Mouse (Mus musculus): ENCODE measurements around the gene Sec1. TPM values are rescaled to one million over a fixed set of nuclear protein-coding genes. Genes with fewer than 3 reads are reported as not detected.
A peak's percentile ranks its signal among the peaks of the same experiment; 100 is the strongest.

Gene Sec1
- polyA plus RNA-seq, 1 experiment = 0.41 TPM

DNA sequence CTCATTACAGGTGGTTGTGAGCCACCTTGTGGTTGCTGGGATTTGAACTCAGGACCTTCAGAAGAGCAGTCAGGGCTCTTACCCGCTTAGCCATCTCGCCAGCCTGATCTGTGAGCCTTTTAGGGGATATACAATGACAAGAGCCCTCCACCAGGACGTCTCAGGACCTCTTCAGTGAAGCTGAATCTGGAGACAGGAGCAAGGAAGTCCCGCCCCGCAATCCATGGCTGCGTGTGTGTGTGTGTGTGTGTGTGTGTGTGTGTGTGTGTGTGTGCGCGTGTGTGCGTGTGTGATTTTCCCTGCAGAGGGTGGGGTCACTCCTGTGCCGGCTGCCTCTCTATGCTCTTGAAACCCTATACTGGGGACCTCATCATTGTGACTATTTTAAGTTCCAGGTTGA, 45.6 kb upstream of the Sec1 start:
- H3K27me3 ChIP-seq (ENCODE audit: control insufficient read depth, insufficient read depth, insufficient read length) = no peaks in the 10 kb centered on the region
- no peaks in the 10 kb centered on the region for H3K79me2 ChIP-seq (ENCODE audit: control insufficient read depth, insufficient read depth)
- TF ChIP-seq MYOG (IDR thresholded peaks at IDR 0.05; ENCODE audit: control insufficient read depth in 1 of 3, insufficient read depth in 1 of 3, insufficient read length in 2 of 3, low read depth in 2 of 3) = no peak
- no peak for TF ChIP-seq USF1 (IDR thresholded peaks at IDR 0.05; ENCODE audit: low read depth)
- TF ChIP-seq E2F4 (IDR thresholded peaks at IDR 0.05; ENCODE audit: insufficient read depth) = no peak
- TF ChIP-seq TCF3 (IDR thresholded peaks at IDR 0.05; ENCODE audit: insufficient read length, low read depth) = no peak
- no peak for TF ChIP-seq MYOD1 (IDR thresholded peaks at IDR 0.05; ENCODE audit: control insufficient read depth in 1 of 3, insufficient read length in 2 of 3, low read depth in 2 of 3)
- no peak for TF ChIP-seq POLR2AphosphoS2 (IDR thresholded peaks at IDR 0.05; ENCODE audit: insufficient read length, low read depth)
- no peak for TF ChIP-seq SRF (IDR thresholded peaks at IDR 0.05; ENCODE audit: control insufficient read depth, insufficient read length, low read depth)
- TF ChIP-seq POLR2A (IDR thresholded peaks at IDR 0.05; ENCODE audit: insufficient read length, low read depth) = no peak
- TF ChIP-seq CEBPB (IDR thresholded peaks at IDR 0.05; ENCODE audit: insufficient read depth, poor library complexity, severe bottlenecking) = no peak
- no peak for TF ChIP-seq REST (IDR thresholded peaks at IDR 0.05; ENCODE audit: insufficient read depth, insufficient read length)
- TF ChIP-seq TCF12 (IDR thresholded peaks at IDR 0.05; ENCODE audit: insufficient read depth, poor library complexity, severe bottlenecking) = no peak
- TF ChIP-seq MAX (IDR thresholded peaks at IDR 0.05; ENCODE audit: low read depth) = no peak
- H3K4me2 ChIP-seq (ENCODE audit: low read depth) = no peak overlapping the region
- H3K4me3 ChIP-seq = no peak overlapping the region
- no peak overlapping the region for H3ac ChIP-seq (ENCODE audit: control insufficient read depth, insufficient read length)
- H3K36me3 ChIP-seq (ENCODE audit: control insufficient read depth, insufficient read depth) = no peaks in the 10 kb centered on the region

DNA sequence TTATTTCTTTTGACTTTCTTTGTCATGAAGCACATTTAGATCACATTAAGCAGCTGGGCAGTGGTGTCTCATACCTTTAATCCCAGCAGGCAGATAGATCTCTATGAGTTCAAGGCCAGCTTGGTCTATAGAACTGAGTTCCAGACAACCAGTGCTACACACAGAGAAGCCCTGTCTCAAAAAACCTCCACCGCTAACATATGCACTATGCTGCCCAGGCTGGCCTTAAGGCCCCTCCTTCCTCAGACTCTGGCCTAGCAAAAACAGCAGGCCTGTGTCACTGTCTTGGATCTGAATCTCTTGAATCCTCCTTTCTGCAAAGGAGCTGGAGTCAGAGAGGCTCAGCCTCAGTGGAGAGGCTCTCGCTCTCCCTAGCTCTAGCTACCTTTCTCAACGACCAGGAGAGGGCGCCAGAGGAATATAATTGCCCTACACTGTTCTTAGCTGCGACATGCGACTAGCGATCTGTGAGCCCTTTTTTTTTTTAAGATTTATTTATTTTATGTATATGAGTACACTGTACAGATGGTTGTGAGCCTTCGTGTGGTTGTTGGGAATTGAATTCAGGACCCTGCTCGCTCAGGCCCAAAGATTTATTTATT, 45.1 kb upstream of the Sec1 start:
- Histone ChIP-seq H3K36me3 (ENCODE audit: control insufficient read depth, insufficient read depth) (no peaks in the 10 kb centered on the region), H3K4me3 (no peak overlapping the region), H3K4me2 (ENCODE audit: low read depth) (no peak overlapping the region), H3ac (ENCODE audit: control insufficient read depth, insufficient read length) (no peak overlapping the region), H3K79me2 (ENCODE audit: control insufficient read depth, insufficient read depth) (no peaks in the 10 kb centered on the region), H3K27me3 (ENCODE audit: control insufficient read depth, insufficient read depth, insufficient read length) (no peaks in the 10 kb centered on the region)
- no peak for TF ChIP-seq MYOD1 (IDR thresholded peaks at IDR 0.05; ENCODE audit: control insufficient read depth in 1 of 3, insufficient read length in 2 of 3, low read depth in 2 of 3)
- no peak for TF ChIP-seq POLR2AphosphoS2 (IDR thresholded peaks at IDR 0.05; ENCODE audit: insufficient read length, low read depth)
- no peak for TF ChIP-seq USF1 (IDR thresholded peaks at IDR 0.05; ENCODE audit: low read depth)
- TF ChIP-seq SRF (IDR thresholded peaks at IDR 0.05; ENCODE audit: control insufficient read depth, insufficient read length, low read depth) = no peak
- no peak for TF ChIP-seq E2F4 (IDR thresholded peaks at IDR 0.05; ENCODE audit: insufficient read depth)
- TF ChIP-seq REST (IDR thresholded peaks at IDR 0.05; ENCODE audit: insufficient read depth, insufficient read length) = no peak
- no peak for TF ChIP-seq CEBPB (IDR thresholded peaks at IDR 0.05; ENCODE audit: insufficient read depth, poor library complexity, severe bottlenecking)
- TF ChIP-seq TCF3 (IDR thresholded peaks at IDR 0.05; ENCODE audit: insufficient read length, low read depth) = no peak
- no peak for TF ChIP-seq POLR2A (IDR thresholded peaks at IDR 0.05; ENCODE audit: insufficient read length, low read depth)
- TF ChIP-seq MAX (IDR thresholded peaks at IDR 0.05; ENCODE audit: low read depth) = no peak
- no peak for TF ChIP-seq TCF12 (IDR thresholded peaks at IDR 0.05; ENCODE audit: insufficient read depth, poor library complexity, severe bottlenecking)
- TF ChIP-seq MYOG (IDR thresholded peaks at IDR 0.05; ENCODE audit: control insufficient read depth in 1 of 3, insufficient read depth in 1 of 3, insufficient read length in 2 of 3, low read depth in 2 of 3) = no peak

- Histone ChIP-seq H3K4me2 (ENCODE audit: low read depth) (no peak overlapping the region), H3K27me3 (ENCODE audit: control insufficient read depth, insufficient read depth, insufficient read length) (no peaks in the 10 kb centered on the region), H3K79me2 (ENCODE audit: control insufficient read depth, insufficient read depth) (no peaks in the 10 kb centered on the region), H3K36me3 (ENCODE audit: control insufficient read depth, insufficient read depth) (no peaks in the 10 kb centered on the region), H3K4me3 (no peak overlapping the region), H3ac (ENCODE audit: control insufficient read depth, insufficient read length) (no peak overlapping the region)
- TF ChIP-seq POLR2AphosphoS2 (IDR thresholded peaks at IDR 0.05; ENCODE audit: insufficient read length, low read depth) (no peak), TCF3 (IDR thresholded peaks at IDR 0.05; ENCODE audit: insufficient read length, low read depth) (no peak), CEBPB (IDR thresholded peaks at IDR 0.05; ENCODE audit: insufficient read depth, poor library complexity, severe bottlenecking) (no peak), TCF12 (IDR thresholded peaks at IDR 0.05; ENCODE audit: insufficient read depth, poor library complexity, severe bottlenecking) (no peak), MYOG (IDR thresholded peaks at IDR 0.05; ENCODE audit: control insufficient read depth in 1 of 3, insufficient read depth in 1 of 3, insufficient read length in 2 of 3, low read depth in 2 of 3) (no peak), MYOD1 (IDR thresholded peaks at IDR 0.05; ENCODE audit: control insufficient read depth in 1 of 3, insufficient read length in 2 of 3, low read depth in 2 of 3) (no peak), E2F4 (IDR thresholded peaks at IDR 0.05; ENCODE audit: insufficient read depth) (no peak), USF1 (IDR thresholded peaks at IDR 0.05; ENCODE audit: low read depth) (no peak), SRF (IDR thresholded peaks at IDR 0.05; ENCODE audit: control insufficient read depth, insufficient read length, low read depth) (no peak), MAX (IDR thresholded peaks at IDR 0.05; ENCODE audit: low read depth) (no peak), POLR2A (IDR thresholded peaks at IDR 0.05; ENCODE audit: insufficient read length, low read depth) (no peak), REST (IDR thresholded peaks at IDR 0.05; ENCODE audit: insufficient read depth, insufficient read length) (no peak)
These were observed 39.3 kb upstream of the Sec1 start for GRCm38 (mm10) chr7:45733477-45733876.

DNA sequence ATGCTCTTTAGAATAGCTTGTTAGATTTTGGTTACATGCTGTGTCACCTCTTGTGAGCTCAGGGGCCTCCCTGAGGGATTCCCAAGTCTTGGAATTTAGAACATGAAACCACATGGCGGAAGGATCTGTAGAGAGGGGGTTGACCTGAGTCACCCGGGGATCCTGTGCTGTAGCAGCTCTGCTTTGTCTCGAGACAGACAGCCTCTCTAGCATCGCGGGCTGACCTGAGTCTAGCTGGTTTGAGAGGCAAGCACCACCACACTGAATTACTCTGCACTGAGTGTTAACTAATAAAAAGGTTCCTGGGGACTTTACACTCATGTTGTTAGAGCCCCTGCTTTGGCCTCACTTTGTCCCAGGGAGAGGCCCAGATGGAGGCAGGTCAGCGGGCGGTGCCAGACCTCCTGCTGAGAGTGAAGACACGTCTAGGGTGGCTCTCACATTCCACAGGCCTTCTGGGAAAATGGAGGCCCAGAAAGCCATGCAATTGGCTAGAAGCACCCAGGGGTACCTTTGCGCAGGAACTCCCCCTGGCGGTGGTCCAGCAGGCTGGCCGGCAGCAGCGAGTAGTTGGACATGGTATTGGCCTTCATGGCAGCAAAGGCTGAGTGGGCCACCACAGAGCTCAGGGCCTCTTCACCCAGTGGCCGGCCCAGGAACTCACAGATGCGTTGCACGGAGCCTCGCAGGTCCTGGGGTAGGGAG, 36.7 kb upstream of the Sec1 start:
- Histone ChIP-seq H3K27me3 (ENCODE audit: control insufficient read depth, insufficient read depth, insufficient read length) (no peaks in the 10 kb centered on the region), H3K36me3 (ENCODE audit: control insufficient read depth, insufficient read depth) (no peaks in the 10 kb centered on the region), H3K79me2 (ENCODE audit: control insufficient read depth, insufficient read depth) (no peaks in the 10 kb centered on the region), H3K4me3 (no peak overlapping the region), H3K4me2 (ENCODE audit: low read depth) (no peak overlapping the region), H3ac (ENCODE audit: control insufficient read depth, insufficient read length) (no peak overlapping the region)
- TF ChIP-seq TCF3 (IDR thresholded peaks at IDR 0.05; ENCODE audit: insufficient read length, low read depth) (no peak), POLR2AphosphoS2 (IDR thresholded peaks at IDR 0.05; ENCODE audit: insufficient read length, low read depth) (peak; percentile 7)

All from myocyte (in vitro differentiated cells).